Mouse (Mus musculus): ENCODE data around the gene Lcmt2. TPM values are rescaled to one million over a fixed set of nuclear protein-coding genes. Genes with fewer than 3 reads are reported as not detected.
"Not testable (repeated sequence)": the region's sequence is repeated elsewhere in the genome, so short reads cannot be mapped to it uniquely, and the experiment has no call there.

Lcmt2 gene
- polyA plus RNA-seq, 1 experiment from 2014 or later: 20.9 TPM

- DNase-seq (ENCODE audit: low spot score) (no peak), ATAC-seq (ENCODE audit: low FRiP score) (no peak)
- WGBS: 88% methylated on average over 1 of the region's 1 CpGs
- Histone ChIP-seq H3K4me3 (replicated peaks; ENCODE audit: low read length) (no peak overlapping the region), H3K27ac (no peak overlapping the region), H3K27me3 (ENCODE audit: control insufficient read depth, insufficient read depth, low read length) (no peaks in the 10 kb centered on the region), H3K4me1 (replicated peaks; ENCODE audit: control insufficient read depth, insufficient read depth, low read length) (no peaks in the 10 kb centered on the region), H3K9me3 (ENCODE audit: control insufficient read depth, low read length) (no peaks in the 10 kb centered on the region), H3K9ac (no peak overlapping the region), H3K4me2 (replicated peaks) (no peak overlapping the region), H3K36me3 (replicated peaks; ENCODE audit: control insufficient read depth, insufficient read depth) (no peaks in the 10 kb centered on the region)
Observed at GRCm38 (mm10) chr2:121127536-121127935, 12.9 kb downstream of the Lcmt2 start.

GRCm38 (mm10) chr2:121126302-121126701 lies 14.2 kb downstream of the Lcmt2 start:
- H3K4me1 ChIP-seq (replicated peaks; ENCODE audit: control insufficient read depth, insufficient read depth, low read length); H3K36me3 ChIP-seq (replicated peaks; ENCODE audit: control insufficient read depth, insufficient read depth); H3K4me2 ChIP-seq (replicated peaks); DNase-seq (ENCODE audit: low spot score); H3K27ac ChIP-seq; H3K9me3 ChIP-seq (ENCODE audit: control insufficient read depth, low read length); ATAC-seq (ENCODE audit: low FRiP score); H3K27me3 ChIP-seq (ENCODE audit: control insufficient read depth, insufficient read depth, low read length); H3K4me3 ChIP-seq (replicated peaks; ENCODE audit: low read length); H3K9ac ChIP-seq: not testable (repeated sequence)
- 87% methylated on average over 5 of the region's 5 CpGs for WGBS

GRCm38 (mm10) chr2:121119260-121119659 lies 21.2 kb downstream of the Lcmt2 start:
- no peak overlapping the region for H3K4me2 ChIP-seq (replicated peaks)
- no peak overlapping the region for H3K4me3 ChIP-seq (replicated peaks; ENCODE audit: low read length)
- H3K27me3 ChIP-seq (ENCODE audit: control insufficient read depth, insufficient read depth, low read length): no peaks in the 10 kb centered on the region
- WGBS: 92% methylated on average over 3 of the region's 3 CpGs
- H3K4me1 ChIP-seq (replicated peaks; ENCODE audit: control insufficient read depth, insufficient read depth, low read length): no peaks in the 10 kb centered on the region
- H3K9ac ChIP-seq: no peak overlapping the region
- DNase-seq (ENCODE audit: low spot score): no peak
- H3K36me3 ChIP-seq (replicated peaks; ENCODE audit: control insufficient read depth, insufficient read depth): no peaks in the 10 kb centered on the region
- ATAC-seq (ENCODE audit: low FRiP score): no peak
- no peaks in the 10 kb centered on the region for H3K9me3 ChIP-seq (ENCODE audit: control insufficient read depth, low read length)
- no peak overlapping the region for H3K27ac ChIP-seq

GRCm38 (mm10) chr2:121115418-121115817 lies 25.0 kb downstream of the Lcmt2 start:
- ATAC-seq (ENCODE audit: low FRiP score) (no peak), DNase-seq (ENCODE audit: low spot score) (no peak)
- Histone ChIP-seq H3K9ac (no peak overlapping the region), H3K4me2 (replicated peaks) (no peak overlapping the region), H3K4me1 (replicated peaks; ENCODE audit: control insufficient read depth, insufficient read depth, low read length) (no peaks in the 10 kb centered on the region), H3K4me3 (replicated peaks; ENCODE audit: low read length) (no peak overlapping the region), H3K9me3 (ENCODE audit: control insufficient read depth, low read length) (no peaks in the 10 kb centered on the region), H3K27ac (no peak overlapping the region), H3K27me3 (ENCODE audit: control insufficient read depth, insufficient read depth, low read length) (no peaks in the 10 kb centered on the region), H3K36me3 (replicated peaks; ENCODE audit: control insufficient read depth, insufficient read depth) (no peaks in the 10 kb centered on the region)
- 92% methylated on average over 2 of the region's 2 CpGs for WGBS

- Histone ChIP-seq H3K9ac (no peak within 1 kb of the TSS), H3K27ac (no peak within 1 kb of the TSS), H3K4me3 (replicated peaks; ENCODE audit: low read length) (no peak within 1 kb of the TSS), H3K9me3 (ENCODE audit: control insufficient read depth, low read length) (no peaks in the 10 kb centered on the region), H3K36me3 (replicated peaks; ENCODE audit: control insufficient read depth, insufficient read depth) (no peaks in the 10 kb centered on the region), H3K4me1 (replicated peaks; ENCODE audit: control insufficient read depth, insufficient read depth, low read length) (no peaks in the 10 kb centered on the region), H3K27me3 (ENCODE audit: control insufficient read depth, insufficient read depth, low read length) (no peaks in the 10 kb centered on the region), H3K4me2 (replicated peaks) (no peak within 1 kb of the TSS)
- DNase-seq (ENCODE audit: low spot score): no peak
- no peak for ATAC-seq (ENCODE audit: low FRiP score)
- 92% methylated on average over 4 of the region's 4 CpGs for WGBS
Observed at GRCm38 (mm10) chr2:121109695-121110094, 30.8 kb downstream of the Lcmt2 start, which contains the start of gene Tgm7. Gene Tgm7, minus strand, starts transcription at chr2:121109795.

- H3K36me3 ChIP-seq (replicated peaks; ENCODE audit: control insufficient read depth, insufficient read depth): no peaks in the 10 kb centered on the region
- H3K9me3 ChIP-seq (ENCODE audit: control insufficient read depth, low read length): no peaks in the 10 kb centered on the region
- no peak overlapping the region for H3K4me2 ChIP-seq (replicated peaks)
- H3K9ac ChIP-seq: no peak overlapping the region
- H3K4me3 ChIP-seq (replicated peaks; ENCODE audit: low read length): no peak overlapping the region
- H3K4me1 ChIP-seq (replicated peaks; ENCODE audit: control insufficient read depth, insufficient read depth, low read length): no peaks in the 10 kb centered on the region
- DNase-seq (ENCODE audit: low spot score) (no peak), ATAC-seq (ENCODE audit: low FRiP score) (no peak)
- H3K27ac ChIP-seq: no peak overlapping the region
- no peaks in the 10 kb centered on the region for H3K27me3 ChIP-seq (ENCODE audit: control insufficient read depth, insufficient read depth, low read length)
Observed at GRCm38 (mm10) chr2:121105940-121106339, 34.5 kb downstream of the Lcmt2 start.

- Histone ChIP-seq H3K4me1 (replicated peaks; ENCODE audit: control insufficient read depth, insufficient read depth, low read length) (no peaks in the 10 kb centered on the region), H3K36me3 (replicated peaks; ENCODE audit: control insufficient read depth, insufficient read depth) (no peaks in the 10 kb centered on the region), H3K27me3 (ENCODE audit: control insufficient read depth, insufficient read depth, low read length) (no peaks in the 10 kb centered on the region), H3K9ac (no peak overlapping the region), H3K4me3 (replicated peaks; ENCODE audit: low read length) (no peak overlapping the region), H3K4me2 (replicated peaks) (no peak overlapping the region), H3K27ac (no peak overlapping the region), H3K9me3 (ENCODE audit: control insufficient read depth, low read length) (no peaks in the 10 kb centered on the region)
- DNase-seq (ENCODE audit: low spot score) (peak; percentile 81), ATAC-seq (ENCODE audit: low FRiP score) (no peak)
- WGBS: 22% methylated on average over 9 of the region's 9 CpGs
Observed at GRCm38 (mm10) chr2:121102051-121102450, 38.4 kb downstream of the Lcmt2 start.

GRCm38 (mm10) chr2:121089751-121090150 lies 50.7 kb downstream of the Lcmt2 start:
- H3K36me3 ChIP-seq (replicated peaks; ENCODE audit: control insufficient read depth, insufficient read depth): no peaks in the 10 kb centered on the region

GRCm38 (mm10) chr2:121088507-121088906 lies 51.9 kb downstream of the Lcmt2 start:
- Histone ChIP-seq H3K9ac (no peak overlapping the region), H3K27ac (no peak overlapping the region), H3K4me1 (replicated peaks; ENCODE audit: control insufficient read depth, insufficient read depth, low read length) (no peaks in the 10 kb centered on the region), H3K4me3 (replicated peaks; ENCODE audit: low read length) (no peak overlapping the region), H3K36me3 (replicated peaks; ENCODE audit: control insufficient read depth, insufficient read depth) (no peaks in the 10 kb centered on the region), H3K9me3 (ENCODE audit: control insufficient read depth, low read length) (no peaks in the 10 kb centered on the region), H3K27me3 (ENCODE audit: control insufficient read depth, insufficient read depth, low read length) (no peaks in the 10 kb centered on the region), H3K4me2 (replicated peaks) (no peak overlapping the region)
- no peak for DNase-seq (ENCODE audit: low spot score)
- WGBS: 91% methylated on average over 3 of the region's 3 CpGs
- no peak for ATAC-seq (ENCODE audit: low FRiP score)

More at GRCm38 (mm10) chr2:121089751-121090150, 50.7 kb downstream of the Lcmt2 start:
- WGBS: 80% methylated on average over 4 of the region's 4 CpGs
- H3K27me3 ChIP-seq (ENCODE audit: control insufficient read depth, insufficient read depth, low read length): no peaks in the 10 kb centered on the region
- H3K4me3 ChIP-seq (replicated peaks; ENCODE audit: low read length): no peak overlapping the region
- H3K4me2 ChIP-seq (replicated peaks): no peak overlapping the region
- H3K9ac ChIP-seq: no peak overlapping the region
- H3K27ac ChIP-seq: no peak overlapping the region
- ATAC-seq (ENCODE audit: low FRiP score) (no peak), DNase-seq (ENCODE audit: low spot score) (no peak)
- H3K9me3 ChIP-seq (ENCODE audit: control insufficient read depth, low read length): no peaks in the 10 kb centered on the region
- no peaks in the 10 kb centered on the region for H3K4me1 ChIP-seq (replicated peaks; ENCODE audit: control insufficient read depth, insufficient read depth, low read length)

GRCm38 (mm10) chr2:121085480-121086185 lies 54.8 kb downstream of the Lcmt2 start, which contains the start of gene Tgm5:
Gene Tgm5, minus strand, starts transcription at chr2:121085841.
- no peaks in the 10 kb centered on the region for H3K36me3 ChIP-seq (replicated peaks; ENCODE audit: control insufficient read depth, insufficient read depth)
- H3K9me3 ChIP-seq (ENCODE audit: control insufficient read depth, low read length): no peaks in the 10 kb centered on the region
- no peaks in the 10 kb centered on the region for H3K4me1 ChIP-seq (replicated peaks; ENCODE audit: control insufficient read depth, insufficient read depth, low read length)
- DNase-seq (ENCODE audit: low spot score): no peak
- no peak for ATAC-seq (ENCODE audit: low FRiP score)
- H3K27ac ChIP-seq: no peak within 1 kb of the TSS
- 53% methylated on average over 6 of the region's 6 CpGs for WGBS
- no peak within 1 kb of the TSS for H3K4me2 ChIP-seq (replicated peaks)
- no peak within 1 kb of the TSS for H3K4me3 ChIP-seq (replicated peaks; ENCODE audit: low read length)
- H3K9ac ChIP-seq: no peak within 1 kb of the TSS
- no peaks in the 10 kb centered on the region for H3K27me3 ChIP-seq (ENCODE audit: control insufficient read depth, insufficient read depth, low read length)

Data from hindbrain, embryonic 14.5 days (tissue).